Mouse (Mus musculus) right cerebral cortex, postnatal 4 days (tissue): Measurements from ENCODE around the gene Rnf181.

ENCODE experiments used
- DNase-seq: peaks from one replicate; pipeline ENCODE4 v3.0.0-alpha.2; 2022

The Rnf181 gene

GRCm38 (mm10) chr6:72366844-72367443, at the start of gene Rnf181:
TSS of gene Rnf181 (minus strand) at chr6:72366956.
- DNase-seq = no peak

GRCm38 (mm10) chr6:72415964-72416772, 49.4 kb upstream of the Rnf181 start:
- DNase-seq = no peak

- no peak for DNase-seq
Measured at GRCm38 (mm10) chr6:72415181-72415580, 48.4 kb upstream of the Rnf181 start.

GRCm38 (mm10) chr6:72414076-72414756, 47.5 kb upstream of the Rnf181 start, which contains the start of gene Ggcx:
TSS of gene Ggcx (plus strand) at chr6:72414308.
- DNase-seq = peak; percentile 86

- no peak for DNase-seq
Measured at GRCm38 (mm10) chr6:72410518-72410917, 43.8 kb upstream of the Rnf181 start.

GRCm38 (mm10) chr6:72410003-72410402, 43.2 kb upstream of the Rnf181 start:
- no peak for DNase-seq

GRCm38 (mm10) chr6:72409567-72409966, 42.8 kb upstream of the Rnf181 start:
- DNase-seq = peak; percentile 85

GRCm38 (mm10) chr6:72407119-72407518, 40.4 kb upstream of the Rnf181 start:
- peak; percentile 76 for DNase-seq

- DNase-seq = no peak
Measured at GRCm38 (mm10) chr6:72405356-72405755, 38.6 kb upstream of the Rnf181 start.

GRCm38 (mm10) chr6:72401875-72402274, 35.1 kb upstream of the Rnf181 start:
- DNase-seq = peak; percentile 79

- DNase-seq = no peak
Measured at GRCm38 (mm10) chr6:72399967-72400366, 33.2 kb upstream of the Rnf181 start.

GRCm38 (mm10) chr6:72396837-72397251, 30.1 kb upstream of the Rnf181 start:
- no peak for DNase-seq

GRCm38 (mm10) chr6:72392341-72392740, 25.6 kb upstream of the Rnf181 start:
- no peak for DNase-seq

GRCm38 (mm10) chr6:72390795-72391521, 24.2 kb upstream of the Rnf181 start:
- no peak for DNase-seq

- DNase-seq = peak; percentile 27
Measured at GRCm38 (mm10) chr6:72389941-72390771, 23.4 kb upstream of the Rnf181 start, which contains the start of gene Vamp8. TSS of gene Vamp8 (minus strand) at chr6:72390703.

GRCm38 (mm10) chr6:72389471-72389940, 22.8 kb upstream of the Rnf181 start:
- DNase-seq = no peak

- DNase-seq = no peak
Measured at GRCm38 (mm10) chr6:72388791-72389329, 22.1 kb upstream of the Rnf181 start.

- DNase-seq = no peak
Measured at GRCm38 (mm10) chr6:72388266-72388665, 21.5 kb upstream of the Rnf181 start.

GRCm38 (mm10) chr6:72387816-72388215, 21.1 kb upstream of the Rnf181 start:
- DNase-seq = no peak

- no peak for DNase-seq
Measured at GRCm38 (mm10) chr6:72386561-72386960, 19.8 kb upstream of the Rnf181 start.

- DNase-seq = no peak
Measured at GRCm38 (mm10) chr6:72385258-72385657, 18.5 kb upstream of the Rnf181 start.

GRCm38 (mm10) chr6:72383952-72384351, 17.2 kb upstream of the Rnf181 start:
- no peak for DNase-seq
